Mouse (Mus musculus): ENCODE results near the gene Itpk1.

Itpk1 gene

GRCm38 (mm10) chr12:102597466-102597865, 107.3 kb downstream of the Itpk1 start:
- in situ Hi-C loops (cut with MboI), result no loop called here

GRCm38 (mm10) chr12:102596410-102596809, 108.3 kb downstream of the Itpk1 start:
- in situ Hi-C loops (cut with MboI), result no loop called here

GRCm38 (mm10) chr12:102594627-102595026, 110.1 kb downstream of the Itpk1 start:
- in situ Hi-C loops (cut with MboI), result no loop called here

GRCm38 (mm10) chr12:102593699-102594098, 111.0 kb downstream of the Itpk1 start:
- in situ Hi-C loops (cut with MboI), result no loop called here

GRCm38 (mm10) chr12:102590711-102591360, 113.9 kb downstream of the Itpk1 start:
- in situ Hi-C loops (cut with MboI), result no loop called here

GRCm38 (mm10) chr12:102587106-102587505, 117.6 kb downstream of the Itpk1 start:
- in situ Hi-C loops (cut with MboI), result no loop called here

- in situ Hi-C loops (cut with MboI), result no loop called here
Measured at GRCm38 (mm10) chr12:102586286-102586881, 118.3 kb downstream of the Itpk1 start.

- in situ Hi-C loops (cut with MboI), result no loop called here
Measured at GRCm38 (mm10) chr12:102585390-102585789, 119.3 kb downstream of the Itpk1 start.

- in situ Hi-C loops (cut with MboI), result no loop called here
Measured at GRCm38 (mm10) chr12:102582441-102582840, 122.3 kb downstream of the Itpk1 start.

- in situ Hi-C loops (cut with MboI), result no loop called here
Measured at GRCm38 (mm10) chr12:102581579-102582196, 123.0 kb downstream of the Itpk1 start.

GRCm38 (mm10) chr12:102579041-102579440, 125.7 kb downstream of the Itpk1 start:
- in situ Hi-C loops (cut with MboI), result loop anchor here (5.0 kb wide), 1 partner anchor 148 kb away; no protein-coding TSS in a partner anchor

GRCm38 (mm10) chr12:102576659-102577398, 127.9 kb downstream of the Itpk1 start:
- in situ Hi-C loops (cut with MboI), result loop anchor here (5.0 kb wide), 1 partner anchor 150 kb away; no protein-coding TSS in a partner anchor

- in situ Hi-C loops (cut with MboI), result loop anchor here (5.0 kb wide), 1 partner anchor 152 kb away; no protein-coding TSS in a partner anchor
Measured at GRCm38 (mm10) chr12:102575541-102576329, 129.0 kb downstream of the Itpk1 start.

GRCm38 (mm10) chr12:102573036-102573435, 131.7 kb downstream of the Itpk1 start:
- in situ Hi-C loops (cut with MboI), result no loop called here

- in situ Hi-C loops (cut with MboI), result no loop called here
Measured at GRCm38 (mm10) chr12:102571666-102572065, 133.1 kb downstream of the Itpk1 start.

GRCm38 (mm10) chr12:102570734-102571133, 134.0 kb downstream of the Itpk1 start:
- in situ Hi-C loops (cut with MboI), result no loop called here

GRCm38 (mm10) chr12:102570111-102570510, 134.6 kb downstream of the Itpk1 start:
- in situ Hi-C loops (cut with MboI), result no loop called here

GRCm38 (mm10) chr12:102568219-102568618, 136.5 kb downstream of the Itpk1 start:
- in situ Hi-C loops (cut with MboI), result no loop called here

- in situ Hi-C loops (cut with MboI), result no loop called here
Measured at GRCm38 (mm10) chr12:102566951-102567350, 137.8 kb downstream of the Itpk1 start.

GRCm38 (mm10) chr12:102565086-102565485, 139.6 kb downstream of the Itpk1 start:
- in situ Hi-C loops (cut with MboI), result no loop called here

- in situ Hi-C loops (cut with MboI), result no loop called here
Measured at GRCm38 (mm10) chr12:102557372-102557771, 147.4 kb downstream of the Itpk1 start.

All from mature B cell (primary cell).